20 mouse cellular contexts compared by ENCODE assay signal in genomic region chr2:39480236-39480635, GRCm38 (mm10).
"Had no signal": no experiment of that assay in that cellular context is flagged by ENCODE, and none has a peak within 500 bp of the region (broad histone marks: within the 10 kb centered on the region; RNA-seq: fewer than 3 reads in every experiment).

No protein-coding gene starts in this region.

- H3K36me3 ChIP-seq: liver, embryonic 15.5 days; midbrain, embryonic 10.5 days; midbrain, embryonic 13.5 days; neural tube, embryonic 13.5 days; neural tube, embryonic 15.5 days; stomach, embryonic 15.5 days had no signal

- H3K27ac ChIP-seq: liver, embryonic 15.5 days; midbrain, embryonic 10.5 days; midbrain, embryonic 13.5 days; neural tube, embryonic 13.5 days; neural tube, embryonic 15.5 days; stomach, embryonic 15.5 days; stomach, postnatal 0 days had no signal

- H3K9ac ChIP-seq: liver, embryonic 15.5 days; liver, postnatal 0 days; lung, embryonic 14.5 days; midbrain, embryonic 13.5 days; neural tube, embryonic 13.5 days; neural tube, embryonic 15.5 days; stomach, embryonic 15.5 days had no signal

- DNase-seq: liver, postnatal 0 days; lung, embryonic 14.5 days; lung, postnatal 10 days; lung, postnatal 4 days; retina, postnatal 1 day; right cerebral cortex, adult 18-20 months; right cerebral cortex, postnatal 25 days; right cerebral cortex, postnatal 4 days; spleen, adult 18-20 months; thymus, adult 2 months; thymus, postnatal 25 days; thymus, postnatal 4 days had no signal

- H3K4me1 ChIP-seq: liver, embryonic 15.5 days; neural tube, embryonic 13.5 days; neural tube, embryonic 15.5 days; stomach, embryonic 15.5 days had no signal

- H3K9me3 ChIP-seq: liver, embryonic 15.5 days; midbrain, embryonic 10.5 days; midbrain, embryonic 13.5 days; neural tube, embryonic 13.5 days; neural tube, embryonic 15.5 days; stomach, embryonic 15.5 days had no signal

- H3K4me3 ChIP-seq: liver, embryonic 15.5 days; midbrain, embryonic 10.5 days; midbrain, embryonic 13.5 days; myocyte; neural tube, embryonic 13.5 days; neural tube, embryonic 15.5 days; stomach, embryonic 15.5 days had no signal
